Mouse (Mus musculus) cerebral cortex, adult 2 months (tissue): ENCODE measurements around the gene Lypd8.

Source experiments
- WGBS: fragments of 180-500 bp; shearing (Covaris S2); methylation state at CpG from one replicate; pipeline ENCODE4 v1.1.7; 2018; 5-methylcytosine and 5-hydroxymethylcytosine counted together

Gene Lypd8

GRCm38 (mm10) chr11:58378763-58379278 is at the start of gene Lypd8:
Gene Lypd8 (plus strand): TSS chr11:58379043.
- WGBS: 86% methylated on average over 3 of the region's 3 CpGs

GRCm38 (mm10) chr11:58329906-58330275 is 49.0 kb upstream of the Lypd8 start:
- WGBS: under 1% methylated on average over 21 of the region's 21 CpGs

- WGBS: under 1% methylated on average over 52 of the region's 52 CpGs
Observed at GRCm38 (mm10) chr11:58330276-58331148, 48.3 kb upstream of the Lypd8 start, which contains the start of the genes Zfp672 and Sh3bp5l. Gene Zfp672 (minus strand): TSS chr11:58330339. Gene Sh3bp5l (plus strand): TSS chr11:58330724.

- 16% methylated on average over 10 of the region's 10 CpGs for WGBS
Observed at GRCm38 (mm10) chr11:58331149-58331495, 47.7 kb upstream of the Lypd8 start.

GRCm38 (mm10) chr11:58331546-58331945 is 47.3 kb upstream of the Lypd8 start:
- WGBS: 79% methylated on average over 6 of the region's 6 CpGs

- 58% methylated on average over 3 of the region's 3 CpGs for WGBS
Observed at GRCm38 (mm10) chr11:58334746-58335145, 44.1 kb upstream of the Lypd8 start.

- WGBS: 95% methylated on average over 4 of the region's 4 CpGs
Observed at GRCm38 (mm10) chr11:58346745-58347144, 32.1 kb upstream of the Lypd8 start.

GRCm38 (mm10) chr11:58350628-58351027 is 28.2 kb upstream of the Lypd8 start:
- 75% methylated on average over 4 of the region's 4 CpGs for WGBS

GRCm38 (mm10) chr11:58351179-58351578 is 27.7 kb upstream of the Lypd8 start:
- WGBS: 74% methylated on average over 5 of the region's 5 CpGs

- 69% methylated on average over 7 of the region's 7 CpGs for WGBS
Observed at GRCm38 (mm10) chr11:58352681-58353548, 25.9 kb upstream of the Lypd8 start.

- WGBS: 78% methylated on average over 3 of the region's 3 CpGs
Observed at GRCm38 (mm10) chr11:58353709-58354108, 25.1 kb upstream of the Lypd8 start.

- 51% methylated on average over 10 of the region's 10 CpGs for WGBS
Observed at GRCm38 (mm10) chr11:58354476-58354875, 24.4 kb upstream of the Lypd8 start.

GRCm38 (mm10) chr11:58354927-58355326 is 23.9 kb upstream of the Lypd8 start:
- 60% methylated on average over 3 of the region's 3 CpGs for WGBS

- 93% methylated on average over 3 of the region's 3 CpGs for WGBS
Observed at GRCm38 (mm10) chr11:58357042-58357441, 21.8 kb upstream of the Lypd8 start.

GRCm38 (mm10) chr11:58357844-58358534 is 20.9 kb upstream of the Lypd8 start:
- WGBS: 81% methylated on average over 6 of the region's 6 CpGs

GRCm38 (mm10) chr11:58362562-58362961 is 16.3 kb upstream of the Lypd8 start:
- no CpG with 5 or more reads among the region's 6 CpGs for WGBS

GRCm38 (mm10) chr11:58364454-58364853 is 14.4 kb upstream of the Lypd8 start:
- WGBS: 71% methylated on average over 3 of the region's 3 CpGs

GRCm38 (mm10) chr11:58366191-58366590 is 12.7 kb upstream of the Lypd8 start:
- no CpG with 5 or more reads among the region's 6 CpGs for WGBS

GRCm38 (mm10) chr11:58377273-58377672 is 1.6 kb upstream of the Lypd8 start:
- 91% methylated on average over 2 of the region's 2 CpGs for WGBS

- WGBS: 76% methylated on average over 1 of the region's 1 CpGs
Observed at GRCm38 (mm10) chr11:58377686-58378085, 1.2 kb upstream of the Lypd8 start.

GRCm38 (mm10) chr11:58379516-58379915 is 673 bp downstream of the Lypd8 start:
- WGBS: 93% methylated on average over 1 of the region's 1 CpGs

GRCm38 (mm10) chr11:58382471-58382870 is 3.6 kb downstream of the Lypd8 start:
- WGBS: 70% methylated on average over 6 of the region's 6 CpGs
